Mouse (Mus musculus): ENCODE data around the gene Ticrr. TPM values are rescaled to one million over a fixed set of nuclear protein-coding genes. Genes with fewer than 3 reads are reported as not detected.

The Ticrr gene
- polyA plus RNA-seq, 1 experiment from 2014 or later: 4.1 TPM

DNA sequence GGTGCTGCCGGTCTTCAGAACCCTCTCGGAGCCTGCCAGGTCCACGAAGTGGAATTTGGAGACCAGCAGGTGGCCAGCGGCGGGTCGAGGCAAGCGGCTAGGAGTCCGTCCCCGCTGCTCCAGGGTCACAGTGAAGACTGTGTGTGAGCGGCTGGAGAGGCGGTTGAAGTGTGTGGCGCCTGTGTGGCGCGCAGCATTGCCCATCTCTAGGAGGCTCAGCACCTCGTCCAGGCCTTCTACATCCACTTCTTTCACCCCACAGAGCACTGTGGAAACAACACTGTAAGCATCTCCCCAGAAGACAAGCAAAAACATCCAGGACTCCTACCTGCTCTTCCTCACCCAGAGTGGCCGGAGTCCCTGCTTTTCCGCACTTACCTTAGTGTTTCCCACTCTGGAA is 50.8 kb downstream of the Ticrr start:
- H3K4me3 ChIP-seq (ENCODE audit: low read length): no peak overlapping the region
- no peak overlapping the region for H3K9ac ChIP-seq (ENCODE audit: low read length)
- H3K4me1 ChIP-seq (ENCODE audit: control insufficient read depth, insufficient read depth, low read length): peaks cover 14% of the 10 kb centered on the region
- H3K36me3 ChIP-seq (ENCODE audit: control insufficient read depth, insufficient read depth): no peaks in the 10 kb centered on the region
- H3K4me2 ChIP-seq (ENCODE audit: low read depth, low read length): peak overlapping the region; percentile 78; the same call in 1 of the 2 replicates
- WGBS: 49% methylated on average over 17 of the region's 17 CpGs
- ATAC-seq (replicated peaks; ENCODE audit: extremely low read depth, insufficient read depth, low FRiP score): no peak
- peaks cover 22% of the 10 kb centered on the region for H3K27me3 ChIP-seq (ENCODE audit: control insufficient read depth, insufficient read depth, low read length)
- H3K27ac ChIP-seq (ENCODE audit: low read length): no peak overlapping the region
- H3K9me3 ChIP-seq (replicated peaks; ENCODE audit: control insufficient read depth, low read length): no peaks in the 10 kb centered on the region

DNA sequence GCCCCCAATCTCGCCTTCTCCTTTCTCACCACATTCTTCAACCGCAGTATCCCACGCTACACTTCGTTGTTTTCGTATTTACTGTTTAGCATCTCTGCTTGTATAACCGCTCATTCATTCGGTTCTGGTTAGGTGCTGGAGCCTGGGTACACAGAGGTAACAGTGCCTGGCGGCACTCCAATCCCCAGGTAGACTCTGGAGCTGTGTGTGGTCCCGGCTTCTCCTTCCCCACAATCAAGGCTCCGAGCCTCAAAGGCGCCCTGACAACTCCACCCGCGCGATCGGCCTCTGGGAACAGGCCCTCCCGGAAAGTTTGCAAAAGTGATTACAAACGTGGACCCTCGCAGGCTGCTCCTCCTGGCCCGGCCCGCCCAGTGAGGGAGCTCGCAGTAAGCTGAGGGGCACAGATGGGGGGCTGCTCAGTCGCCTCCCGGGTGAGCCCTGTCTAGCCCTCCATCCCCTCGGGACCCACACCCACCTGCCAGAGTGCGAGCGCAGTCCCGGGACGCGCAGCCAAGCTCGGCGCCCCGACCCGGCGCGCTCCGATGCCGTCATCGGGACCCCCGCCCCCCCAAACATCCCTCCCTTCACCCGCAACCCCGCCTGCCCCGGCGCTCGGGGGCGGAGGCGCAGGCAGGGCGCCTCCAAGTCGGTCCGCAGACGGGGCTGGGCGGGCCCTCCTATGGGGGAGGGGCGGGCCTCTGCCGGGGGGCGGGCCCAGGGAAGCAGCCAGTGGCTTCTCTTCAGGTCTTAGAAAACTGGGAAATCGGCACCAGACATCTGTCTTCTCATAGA is 55.4 kb downstream of the Ticrr start, which contains the start of gene Kif7:
Gene Kif7 (minus strand): TSS at position 534 of the 795 bp plus-strand sequence.
- H3K4me3 ChIP-seq (ENCODE audit: low read length): peak within 1 kb of the TSS; percentile 62
- 2% methylated on average over 55 of the region's 55 CpGs for WGBS
- H3K36me3 ChIP-seq (ENCODE audit: control insufficient read depth, insufficient read depth): no peaks in the 10 kb centered on the region
- no peak within 1 kb of the TSS for H3K27ac ChIP-seq (ENCODE audit: low read length)
- peaks cover 10% of the 10 kb centered on the region for H3K4me1 ChIP-seq (ENCODE audit: control insufficient read depth, insufficient read depth, low read length)
- H3K4me2 ChIP-seq (ENCODE audit: low read depth, low read length): peak within 1 kb of the TSS; percentile 97
- ATAC-seq (replicated peaks; ENCODE audit: extremely low read depth, insufficient read depth, low FRiP score): peak; percentile 90
- H3K9me3 ChIP-seq (replicated peaks; ENCODE audit: control insufficient read depth, low read length): no peaks in the 10 kb centered on the region
- H3K9ac ChIP-seq (ENCODE audit: low read length): peak within 1 kb of the TSS; percentile 85
- peaks cover 19% of the 10 kb centered on the region for H3K27me3 ChIP-seq (ENCODE audit: control insufficient read depth, insufficient read depth, low read length)

DNA sequence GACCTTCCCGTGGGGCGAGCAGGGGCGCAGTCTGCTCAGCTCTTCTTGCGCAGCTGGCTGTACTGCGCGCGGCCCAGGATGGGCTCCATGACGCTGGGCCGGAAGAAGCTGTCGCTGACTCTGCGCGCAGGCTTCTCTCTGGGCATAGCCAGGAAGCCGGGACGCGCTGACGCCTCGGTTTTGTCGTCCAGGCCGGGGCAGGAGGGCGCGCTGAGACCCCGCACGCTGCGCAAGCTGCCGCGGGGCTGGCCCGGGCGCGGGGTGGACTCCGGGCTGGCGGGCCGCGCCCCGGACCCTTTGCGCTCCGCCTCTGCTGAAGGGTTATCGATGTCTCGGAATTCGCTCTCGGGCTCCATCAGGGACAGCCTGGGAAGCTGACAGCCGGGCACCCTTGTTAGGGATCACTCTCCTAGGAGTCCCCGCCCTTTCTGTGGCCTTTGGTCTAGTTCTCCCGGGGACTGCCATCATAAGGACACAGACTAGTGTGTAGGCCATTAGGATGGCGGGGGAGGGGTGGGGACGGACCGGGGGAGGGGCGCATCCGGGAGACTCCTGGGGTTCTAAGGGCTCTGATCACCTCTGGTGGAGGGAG is 61.5 kb downstream of the Ticrr start:
- peak; percentile 74 for ATAC-seq (replicated peaks; ENCODE audit: extremely low read depth, insufficient read depth, low FRiP score)
- Histone ChIP-seq H3K9me3 (replicated peaks; ENCODE audit: control insufficient read depth, low read length) (no peaks in the 10 kb centered on the region), H3K4me2 (ENCODE audit: low read depth, low read length) (peak overlapping the region; percentile 97), H3K36me3 (ENCODE audit: control insufficient read depth, insufficient read depth) (no peaks in the 10 kb centered on the region), H3K27ac (ENCODE audit: low read length) (peak overlapping the region; percentile 57), H3K4me1 (ENCODE audit: control insufficient read depth, insufficient read depth, low read length) (peaks cover 7% of the 10 kb centered on the region; the same call in 1 of the 2 replicates), H3K27me3 (ENCODE audit: control insufficient read depth, insufficient read depth, low read length) (peaks cover 7% of the 10 kb centered on the region; the same call in 1 of the 2 replicates), H3K4me3 (ENCODE audit: low read length) (peak overlapping the region; percentile 75), H3K9ac (ENCODE audit: low read length) (peak overlapping the region; percentile 84)
- WGBS: under 1% methylated on average over 48 of the region's 48 CpGs

DNA sequence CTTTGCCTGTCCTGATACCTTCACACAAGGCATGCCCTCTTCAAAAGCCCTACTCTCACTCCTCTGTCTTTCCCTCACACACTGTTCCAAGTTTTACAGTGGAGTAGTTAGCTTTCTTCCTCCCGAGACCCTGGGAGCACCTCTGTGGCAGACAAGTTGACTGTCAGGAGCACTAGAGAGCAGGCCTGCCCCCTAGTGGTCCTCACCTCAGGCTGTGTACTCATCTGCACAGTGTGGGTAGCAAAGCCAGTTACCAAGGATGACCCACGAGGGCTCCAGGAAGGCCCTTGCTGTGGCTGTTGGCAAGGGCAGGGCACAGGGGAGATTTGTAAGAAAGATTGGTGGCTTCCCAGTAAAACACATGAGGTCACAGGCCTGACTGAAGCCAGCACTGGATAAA is 67.1 kb downstream of the Ticrr start:
- WGBS: 11% methylated on average over 2 of the region's 2 CpGs

DNA sequence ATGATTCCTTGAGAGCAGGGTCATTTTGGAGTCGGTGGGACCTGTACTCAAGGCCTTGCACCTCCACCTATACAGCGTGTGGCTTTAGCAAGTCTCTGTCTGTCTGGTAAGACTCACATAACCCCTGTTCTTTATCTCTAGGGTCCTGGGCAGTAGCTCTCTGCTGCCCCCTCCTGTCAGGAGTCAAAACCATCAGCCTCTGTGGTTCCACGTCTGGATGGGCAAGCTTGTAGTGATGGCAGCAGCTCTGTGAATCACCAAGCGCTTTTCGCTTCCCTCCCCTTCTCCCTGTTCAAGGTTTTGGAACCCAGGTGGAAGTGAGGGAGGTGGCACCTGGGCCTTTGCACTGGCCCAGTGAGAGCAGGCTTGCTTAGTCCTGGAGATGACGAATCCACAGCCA is 68.2 kb downstream of the Ticrr start:
- H3K9me3 ChIP-seq (replicated peaks; ENCODE audit: control insufficient read depth, low read length): no peaks in the 10 kb centered on the region
- no peak for ATAC-seq (replicated peaks; ENCODE audit: extremely low read depth, insufficient read depth, low FRiP score)
- H3K4me1 ChIP-seq (ENCODE audit: control insufficient read depth, insufficient read depth, low read length): no peaks in the 10 kb centered on the region
- H3K9ac ChIP-seq (ENCODE audit: low read length): no peak overlapping the region
- no peaks in the 10 kb centered on the region for H3K36me3 ChIP-seq (ENCODE audit: control insufficient read depth, insufficient read depth)
- H3K4me2 ChIP-seq (ENCODE audit: low read depth, low read length): no peak overlapping the region
- no peak overlapping the region for H3K27ac ChIP-seq (ENCODE audit: low read length)
- H3K27me3 ChIP-seq (ENCODE audit: control insufficient read depth, insufficient read depth, low read length): 0 out of 2 replicates have a peak, but pooled peaks cover 2% of the 10 kb centered on the region
- H3K4me3 ChIP-seq (ENCODE audit: low read length): no peak overlapping the region
- 25% methylated on average over 6 of the region's 6 CpGs for WGBS

More for the DNA sequence above, 67.1 kb downstream of the Ticrr start:
- no peak overlapping the region for H3K4me2 ChIP-seq (ENCODE audit: low read depth, low read length)
- no peak overlapping the region for H3K9ac ChIP-seq (ENCODE audit: low read length)
- H3K4me3 ChIP-seq (ENCODE audit: low read length): no peak overlapping the region
- H3K9me3 ChIP-seq (replicated peaks; ENCODE audit: control insufficient read depth, low read length): no peaks in the 10 kb centered on the region
- ATAC-seq (replicated peaks; ENCODE audit: extremely low read depth, insufficient read depth, low FRiP score): no peak
- H3K27me3 ChIP-seq (ENCODE audit: control insufficient read depth, insufficient read depth, low read length): 0 out of 2 replicates have a peak, but pooled peaks cover 2% of the 10 kb centered on the region
- H3K4me1 ChIP-seq (ENCODE audit: control insufficient read depth, insufficient read depth, low read length): no peaks in the 10 kb centered on the region
- H3K36me3 ChIP-seq (ENCODE audit: control insufficient read depth, insufficient read depth): no peaks in the 10 kb centered on the region
- H3K27ac ChIP-seq (ENCODE audit: low read length): no peak overlapping the region

DNA sequence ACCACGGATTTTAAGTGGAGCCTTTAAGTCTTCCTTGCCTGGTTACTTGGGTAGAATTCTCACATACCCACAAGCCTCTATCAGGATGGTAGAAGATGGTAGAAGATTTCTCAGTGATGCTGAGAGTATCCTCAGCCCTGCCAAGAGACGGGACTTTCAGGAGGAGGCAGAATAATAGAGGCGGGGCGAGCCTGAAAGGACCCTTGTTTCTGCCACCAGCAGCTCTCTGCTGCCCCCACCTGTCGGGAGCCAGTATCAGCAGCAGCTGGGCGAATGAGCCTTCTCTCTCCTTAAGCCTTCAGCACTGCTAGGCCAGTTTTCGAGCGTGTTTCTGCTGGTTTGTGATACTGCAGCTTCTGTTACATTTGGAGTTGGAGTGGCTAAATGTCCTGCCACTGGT is 69.2 kb downstream of the Ticrr start:
- 0 out of 2 replicates have a peak, but pooled peaks cover 2% of the 10 kb centered on the region for H3K27me3 ChIP-seq (ENCODE audit: control insufficient read depth, insufficient read depth, low read length)
- no peaks in the 10 kb centered on the region for H3K9me3 ChIP-seq (replicated peaks; ENCODE audit: control insufficient read depth, low read length)
- no peak overlapping the region for H3K9ac ChIP-seq (ENCODE audit: low read length)
- no peaks in the 10 kb centered on the region for H3K4me1 ChIP-seq (ENCODE audit: control insufficient read depth, insufficient read depth, low read length)
- no peak overlapping the region for H3K27ac ChIP-seq (ENCODE audit: low read length)
- WGBS: 4% methylated on average over 8 of the region's 8 CpGs
- no peak overlapping the region for H3K4me3 ChIP-seq (ENCODE audit: low read length)
- no peak for ATAC-seq (replicated peaks; ENCODE audit: extremely low read depth, insufficient read depth, low FRiP score)
- no peak overlapping the region for H3K4me2 ChIP-seq (ENCODE audit: low read depth, low read length)
- H3K36me3 ChIP-seq (ENCODE audit: control insufficient read depth, insufficient read depth): no peaks in the 10 kb centered on the region

DNA sequence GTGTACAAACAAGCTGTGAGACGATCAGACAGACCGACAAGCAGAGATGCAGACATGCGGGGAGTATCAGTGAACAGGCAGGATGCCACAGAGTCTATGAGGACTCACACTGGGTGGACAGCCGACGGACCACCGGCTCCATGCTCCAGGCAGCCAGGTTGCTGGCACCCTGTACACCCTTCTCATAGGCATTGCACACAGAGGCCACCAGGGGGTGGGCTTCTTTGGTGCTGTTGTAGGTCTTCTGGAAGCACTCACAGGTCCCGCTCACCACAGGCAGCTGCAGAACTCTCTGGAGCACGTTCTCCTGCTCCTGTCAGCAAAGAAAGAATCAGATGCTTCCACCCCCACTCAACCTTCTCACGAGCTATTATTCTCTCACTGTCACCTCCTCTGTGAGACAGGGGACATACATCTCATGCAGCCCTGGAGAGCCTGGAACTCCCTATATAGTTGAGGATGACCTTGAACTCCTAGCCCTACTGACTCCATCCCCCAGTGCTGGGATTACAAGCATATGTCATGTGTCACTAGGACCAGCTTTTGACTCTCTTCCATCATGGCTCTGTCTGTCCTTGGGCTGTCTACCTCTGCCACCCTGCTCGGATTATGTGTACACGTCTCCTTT is 69.9 kb downstream of the Ticrr start:
- 0 out of 2 replicates have a peak, but pooled peaks have one; percentile 35 for ATAC-seq (replicated peaks; ENCODE audit: extremely low read depth, insufficient read depth, low FRiP score)
- Histone ChIP-seq H3K9ac (ENCODE audit: low read length) (no peak overlapping the region; the same call in 1 of the 2 replicates), H3K27ac (ENCODE audit: low read length) (no peak overlapping the region), H3K9me3 (replicated peaks; ENCODE audit: control insufficient read depth, low read length) (no peaks in the 10 kb centered on the region), H3K4me2 (ENCODE audit: low read depth, low read length) (no peak overlapping the region), H3K4me1 (ENCODE audit: control insufficient read depth, insufficient read depth, low read length) (no peaks in the 10 kb centered on the region), H3K36me3 (ENCODE audit: control insufficient read depth, insufficient read depth) (no peaks in the 10 kb centered on the region), H3K27me3 (ENCODE audit: control insufficient read depth, insufficient read depth, low read length) (0 out of 2 replicates have a peak, but pooled peaks cover 2% of the 10 kb centered on the region), H3K4me3 (ENCODE audit: low read length) (no peak overlapping the region)
- WGBS: 59% methylated on average over 11 of the region's 11 CpGs

DNA sequence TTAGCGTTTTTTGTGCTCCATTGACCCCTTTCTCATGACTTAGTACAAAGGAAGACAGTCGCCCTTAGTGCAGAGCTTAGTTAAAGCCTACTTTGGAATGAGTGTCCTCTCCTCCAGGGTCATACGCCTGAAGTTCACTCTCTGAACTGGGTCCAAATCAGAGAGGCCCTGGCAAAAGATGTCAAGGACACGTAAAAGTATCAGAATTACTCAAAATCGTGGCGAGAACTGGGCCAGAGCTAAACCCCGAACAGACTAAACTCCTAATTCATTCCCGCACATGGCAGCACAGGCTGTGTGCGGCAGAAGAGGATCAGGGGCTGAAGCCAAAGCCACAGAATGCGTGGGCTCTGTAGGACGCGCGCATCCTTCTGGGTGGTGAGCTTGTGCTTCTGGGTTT is 71.4 kb downstream of the Ticrr start:
- H3K9ac ChIP-seq (ENCODE audit: low read length): no peak overlapping the region
- no peak overlapping the region for H3K27ac ChIP-seq (ENCODE audit: low read length)
- H3K27me3 ChIP-seq (ENCODE audit: control insufficient read depth, insufficient read depth, low read length): 0 out of 2 replicates have a peak, but pooled peaks cover under 1% of the 10 kb centered on the region
- no peaks in the 10 kb centered on the region for H3K36me3 ChIP-seq (ENCODE audit: control insufficient read depth, insufficient read depth)
- no peak overlapping the region for H3K4me2 ChIP-seq (ENCODE audit: low read depth, low read length)
- H3K4me3 ChIP-seq (ENCODE audit: low read length): no peak overlapping the region
- H3K9me3 ChIP-seq (replicated peaks; ENCODE audit: control insufficient read depth, low read length): no peaks in the 10 kb centered on the region
- no peak for ATAC-seq (replicated peaks; ENCODE audit: extremely low read depth, insufficient read depth, low FRiP score)
- no peaks in the 10 kb centered on the region for H3K4me1 ChIP-seq (ENCODE audit: control insufficient read depth, insufficient read depth, low read length)
- 79% methylated on average over 13 of the region's 13 CpGs for WGBS
